Mouse (Mus musculus): Measurements from ENCODE around the gene Adcy1.

DNA sequence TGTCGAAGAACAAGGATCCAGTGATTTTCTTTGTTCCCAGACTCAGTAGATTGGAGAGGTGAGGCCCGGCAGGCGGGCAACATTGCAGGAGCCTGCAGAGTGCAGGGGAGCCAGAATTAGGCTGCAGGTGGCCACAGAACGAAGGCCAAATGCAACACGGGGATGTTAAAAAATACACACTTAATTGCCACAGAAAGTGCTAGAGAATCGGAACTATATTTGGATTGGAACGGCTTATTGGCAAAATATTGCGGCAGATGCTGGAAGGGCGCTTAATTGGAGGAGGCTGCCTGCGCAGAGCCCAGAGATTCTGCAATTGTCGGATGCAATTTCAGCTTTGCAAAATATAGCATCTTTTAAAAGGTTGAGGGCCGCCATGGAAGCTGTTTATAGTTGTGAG lies 46.4 kb upstream of the Adcy1 start:
- TF ChIP-seq CTCF (IDR thresholded peaks at IDR 0.05; ENCODE audit: low read depth): no peak
- no peak for TF ChIP-seq EP300 (IDR thresholded peaks at IDR 0.05; ENCODE audit: low read depth)
